Mouse (Mus musculus): ENCODE measurements around the gene Zfp53. TPM values are rescaled to one million over a fixed set of nuclear protein-coding genes. Genes with fewer than 3 reads are reported as not detected.
A peak's percentile ranks its signal among the peaks of the same experiment; 100 is the strongest.
"Not testable (repeated sequence)": the region's sequence is repeated elsewhere in the genome, so short reads cannot be mapped to it uniquely, and the experiment has no call there.

The Zfp53 gene
- polyA plus RNA-seq, 1 experiment from 2014 or later = 5.4 TPM

DNA sequence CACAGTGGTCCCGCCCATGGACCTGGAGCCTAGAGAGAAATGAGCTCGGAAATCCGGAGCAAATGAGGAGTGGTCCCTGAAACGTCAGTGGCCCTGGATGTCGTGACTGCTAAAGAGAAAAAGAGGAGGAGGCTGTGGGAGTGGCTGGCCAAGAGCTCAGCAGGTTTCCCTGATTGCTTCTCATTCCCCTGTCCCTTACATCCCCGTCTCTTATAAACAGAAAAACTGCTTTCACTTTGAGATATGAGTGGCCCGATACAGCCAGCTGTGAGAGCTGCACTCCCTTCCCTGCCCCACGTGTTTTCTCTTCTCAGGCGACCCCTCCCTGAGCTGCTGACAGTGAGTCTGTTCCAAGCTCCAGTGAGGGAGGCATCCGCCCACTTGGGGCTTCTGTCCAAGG is 14.1 kb upstream of the Zfp53 start:
- H3K27me3 ChIP-seq (ENCODE audit: control insufficient read depth, insufficient read depth, low read length); H3K4me3 ChIP-seq (ENCODE audit: low read depth, low read length); ATAC-seq (replicated peaks; ENCODE audit: insufficient number of reproducible peaks, low FRiP score, low TSS enrichment); H3K27ac ChIP-seq (ENCODE audit: low read depth, low read length); H3K36me3 ChIP-seq (ENCODE audit: control insufficient read depth, insufficient read depth, low read length); H3K9me3 ChIP-seq (replicated peaks; ENCODE audit: control insufficient read depth, low read length); H3K9ac ChIP-seq (ENCODE audit: low read depth, low read length): not testable (repeated sequence)
- WGBS (ENCODE audit: insufficient replicate concordance) = 5% methylated on average over 9 of the region's 10 CpGs
- H3K4me1 ChIP-seq (ENCODE audit: control insufficient read depth, insufficient read depth, low read length) = peaks cover 11% of the 10 kb centered on the region
- peak overlapping the region; percentile 32; the same call in 1 of the 2 replicates for H3K4me2 ChIP-seq

- peaks cover 11% of the 10 kb centered on the region for H3K4me1 ChIP-seq (ENCODE audit: control insufficient read depth, insufficient read depth, low read length)
- H3K4me2 ChIP-seq; H3K4me3 ChIP-seq (ENCODE audit: low read depth, low read length); H3K9me3 ChIP-seq (replicated peaks; ENCODE audit: control insufficient read depth, low read length); H3K36me3 ChIP-seq (ENCODE audit: control insufficient read depth, insufficient read depth, low read length); H3K27me3 ChIP-seq (ENCODE audit: control insufficient read depth, insufficient read depth, low read length); ATAC-seq (replicated peaks; ENCODE audit: insufficient number of reproducible peaks, low FRiP score, low TSS enrichment); H3K9ac ChIP-seq (ENCODE audit: low read depth, low read length); H3K27ac ChIP-seq (ENCODE audit: low read depth, low read length): not testable (repeated sequence)
- 64% methylated on average over 1 of the region's 1 CpGs for WGBS (ENCODE audit: insufficient replicate concordance)
Observed at GRCm38 (mm10) chr17:21475290-21475689, 13.5 kb upstream of the Zfp53 start.

- not testable (repeated sequence) for H3K9ac ChIP-seq (ENCODE audit: low read depth, low read length); ATAC-seq (replicated peaks; ENCODE audit: insufficient number of reproducible peaks, low FRiP score, low TSS enrichment); H3K4me2 ChIP-seq; H3K9me3 ChIP-seq (replicated peaks; ENCODE audit: control insufficient read depth, low read length); H3K4me3 ChIP-seq (ENCODE audit: low read depth, low read length); H3K36me3 ChIP-seq (ENCODE audit: control insufficient read depth, insufficient read depth, low read length); H3K27me3 ChIP-seq (ENCODE audit: control insufficient read depth, insufficient read depth, low read length); H3K27ac ChIP-seq (ENCODE audit: low read depth, low read length)
- 70% methylated on average over 4 of the region's 9 CpGs for WGBS (ENCODE audit: insufficient replicate concordance)
- H3K4me1 ChIP-seq (ENCODE audit: control insufficient read depth, insufficient read depth, low read length) = peaks cover 11% of the 10 kb centered on the region
Observed at GRCm38 (mm10) chr17:21476351-21476750, 12.4 kb upstream of the Zfp53 start.

GRCm38 (mm10) chr17:21478103-21478777 is 10.6 kb upstream of the Zfp53 start:
- H3K4me2 ChIP-seq; H3K9me3 ChIP-seq (replicated peaks; ENCODE audit: control insufficient read depth, low read length); H3K27me3 ChIP-seq (ENCODE audit: control insufficient read depth, insufficient read depth, low read length); ATAC-seq (replicated peaks; ENCODE audit: insufficient number of reproducible peaks, low FRiP score, low TSS enrichment); H3K4me3 ChIP-seq (ENCODE audit: low read depth, low read length); H3K4me1 ChIP-seq (ENCODE audit: control insufficient read depth, insufficient read depth, low read length); H3K36me3 ChIP-seq (ENCODE audit: control insufficient read depth, insufficient read depth, low read length); H3K9ac ChIP-seq (ENCODE audit: low read depth, low read length); H3K27ac ChIP-seq (ENCODE audit: low read depth, low read length): not testable (repeated sequence)
- WGBS (ENCODE audit: insufficient replicate concordance) = 80% methylated on average over 9 of the region's 10 CpGs

- peaks cover 2% of the 10 kb centered on the region; the same call in 1 of the 2 replicates for H3K4me1 ChIP-seq (ENCODE audit: control insufficient read depth, insufficient read depth, low read length)
- no peak overlapping the region; the same call in 1 of the 2 replicates for H3K27ac ChIP-seq (ENCODE audit: low read depth, low read length)
- ATAC-seq (replicated peaks; ENCODE audit: insufficient number of reproducible peaks, low FRiP score, low TSS enrichment) = no peak
- H3K27me3 ChIP-seq (ENCODE audit: control insufficient read depth, insufficient read depth, low read length) = no peaks in the 10 kb centered on the region
- H3K4me2 ChIP-seq = peak overlapping the region; percentile 72
- H3K4me3 ChIP-seq (ENCODE audit: low read depth, low read length) = peak overlapping the region; percentile 79
- H3K9ac ChIP-seq (ENCODE audit: low read depth, low read length) = peak overlapping the region; percentile 79
- no peaks in the 10 kb centered on the region for H3K9me3 ChIP-seq (replicated peaks; ENCODE audit: control insufficient read depth, low read length)
- WGBS (ENCODE audit: insufficient replicate concordance) = 10% methylated on average over 8 of the region's 8 CpGs
- peaks cover 3% of the 10 kb centered on the region; the same call in 1 of the 2 replicates for H3K36me3 ChIP-seq (ENCODE audit: control insufficient read depth, insufficient read depth, low read length)
Observed at GRCm38 (mm10) chr17:21489500-21490001, 753 bp downstream of the Zfp53 start.

- no peak for ATAC-seq (replicated peaks; ENCODE audit: insufficient number of reproducible peaks, low FRiP score, low TSS enrichment)
- Histone ChIP-seq H3K36me3 (ENCODE audit: control insufficient read depth, insufficient read depth, low read length) (0 out of 2 replicates have a peak, but pooled peaks cover 3% of the 10 kb centered on the region), H3K4me3 (ENCODE audit: low read depth, low read length) (no peak overlapping the region), H3K9me3 (replicated peaks; ENCODE audit: control insufficient read depth, low read length) (no peaks in the 10 kb centered on the region), H3K4me2 (no peak overlapping the region), H3K27ac (ENCODE audit: low read depth, low read length) (no peak overlapping the region), H3K4me1 (ENCODE audit: control insufficient read depth, insufficient read depth, low read length) (no peaks in the 10 kb centered on the region), H3K9ac (ENCODE audit: low read depth, low read length) (no peak overlapping the region), H3K27me3 (ENCODE audit: control insufficient read depth, insufficient read depth, low read length) (no peaks in the 10 kb centered on the region)
- 77% methylated on average over 1 of the region's 1 CpGs for whole genome bisulfite sequencing (ENCODE audit: insufficient replicate concordance)
Observed at GRCm38 (mm10) chr17:21501365-21501764, 12.6 kb downstream of the Zfp53 start.

- no peaks in the 10 kb centered on the region for H3K4me1 ChIP-seq (ENCODE audit: control insufficient read depth, insufficient read depth, low read length)
- no peak for ATAC-seq (replicated peaks; ENCODE audit: insufficient number of reproducible peaks, low FRiP score, low TSS enrichment)
- H3K9me3 ChIP-seq (replicated peaks; ENCODE audit: control insufficient read depth, low read length) = no peaks in the 10 kb centered on the region
- H3K36me3 ChIP-seq (ENCODE audit: control insufficient read depth, insufficient read depth, low read length) = 0 out of 2 replicates have a peak, but pooled peaks cover 2% of the 10 kb centered on the region
- WGBS (ENCODE audit: insufficient replicate concordance) = 85% methylated on average over 1 of the region's 1 CpGs
- no peak overlapping the region for H3K9ac ChIP-seq (ENCODE audit: low read depth, low read length)
- H3K4me3 ChIP-seq (ENCODE audit: low read depth, low read length) = no peak overlapping the region
- H3K4me2 ChIP-seq = no peak overlapping the region
- H3K27me3 ChIP-seq (ENCODE audit: control insufficient read depth, insufficient read depth, low read length) = no peaks in the 10 kb centered on the region
- no peak overlapping the region for H3K27ac ChIP-seq (ENCODE audit: low read depth, low read length)
Observed at GRCm38 (mm10) chr17:21504524-21504923, 15.7 kb downstream of the Zfp53 start.

GRCm38 (mm10) chr17:21506258-21506657 is 17.5 kb downstream of the Zfp53 start:
- H3K4me1 ChIP-seq (ENCODE audit: control insufficient read depth, insufficient read depth, low read length) = no peaks in the 10 kb centered on the region
- H3K4me2 ChIP-seq = no peak overlapping the region
- no peaks in the 10 kb centered on the region for H3K27me3 ChIP-seq (ENCODE audit: control insufficient read depth, insufficient read depth, low read length)
- ATAC-seq (replicated peaks; ENCODE audit: insufficient number of reproducible peaks, low FRiP score, low TSS enrichment) = no peak
- peaks cover 2% of the 10 kb centered on the region; the same call in 1 of the 2 replicates for H3K36me3 ChIP-seq (ENCODE audit: control insufficient read depth, insufficient read depth, low read length)
- no peak overlapping the region for H3K27ac ChIP-seq (ENCODE audit: low read depth, low read length)
- no peaks in the 10 kb centered on the region for H3K9me3 ChIP-seq (replicated peaks; ENCODE audit: control insufficient read depth, low read length)
- 86% methylated on average over 3 of the region's 3 CpGs for WGBS (ENCODE audit: insufficient replicate concordance)
- no peak overlapping the region for H3K9ac ChIP-seq (ENCODE audit: low read depth, low read length)
- no peak overlapping the region for H3K4me3 ChIP-seq (ENCODE audit: low read depth, low read length)

DNA sequence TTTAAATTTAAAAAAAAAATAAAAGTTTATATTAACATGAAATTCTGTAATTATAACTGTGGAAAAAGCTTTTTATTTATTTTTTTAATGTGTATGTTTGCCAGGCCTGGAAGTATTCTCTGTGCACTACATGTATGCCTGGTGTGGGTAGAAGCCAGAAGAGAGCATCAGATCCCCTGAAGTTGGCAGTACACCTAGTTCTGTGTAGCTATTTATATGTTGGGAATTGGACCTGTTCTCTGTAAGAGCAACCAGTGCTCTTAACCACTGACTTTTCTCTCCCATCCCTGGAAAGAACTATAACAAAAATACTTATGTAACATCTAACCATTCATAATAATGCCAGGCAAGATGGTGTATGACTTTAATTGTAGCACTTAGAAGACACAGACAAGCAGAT is 21.0 kb downstream of the Zfp53 start:
- H3K27me3 ChIP-seq (ENCODE audit: control insufficient read depth, insufficient read depth, low read length) = no peaks in the 10 kb centered on the region
- H3K27ac ChIP-seq (ENCODE audit: low read depth, low read length) = no peak overlapping the region
- H3K9me3 ChIP-seq (replicated peaks; ENCODE audit: control insufficient read depth, low read length) = no peaks in the 10 kb centered on the region
- no peak overlapping the region for H3K4me3 ChIP-seq (ENCODE audit: low read depth, low read length)
- ATAC-seq (replicated peaks; ENCODE audit: insufficient number of reproducible peaks, low FRiP score, low TSS enrichment) = no peak
- no peak overlapping the region for H3K9ac ChIP-seq (ENCODE audit: low read depth, low read length)
- H3K4me2 ChIP-seq = no peak overlapping the region
- H3K4me1 ChIP-seq (ENCODE audit: control insufficient read depth, insufficient read depth, low read length) = no peaks in the 10 kb centered on the region
- peaks cover 5% of the 10 kb centered on the region; the same call in 1 of the 2 replicates for H3K36me3 ChIP-seq (ENCODE audit: control insufficient read depth, insufficient read depth, low read length)
